Mouse (Mus musculus) neural tube, embryonic 12.5 days (tissue): ENCODE data around the gene Rapgef2. TPM values are rescaled to one million over a fixed set of nuclear protein-coding genes. Genes with fewer than 3 reads are reported as not detected.

Experiments used
- ATAC-seq: fragments of 200-750 bp; cut with Nextera tagmentation; 2 replicates; pipeline ENCODE4 v1.8.0; 2017; ENCODE audit warnings: low read depth, mild to moderate bottlenecking, moderate TSS enrichment, moderate library complexity; ENCODE audit not compliant: low FRiP score
- H3K27ac ChIP-seq: fragments of 300-500 bp; sonication (generic); 2 replicates; pipeline ENCODE4 v1.5.1; 2016
- H3K27me3 ChIP-seq: fragments of 300-500 bp; sonication (generic); replicated peaks from 2 replicates; pipeline ENCODE4 v1.6.1; 2016; ENCODE audit warnings: mild to moderate bottlenecking
- H3K36me3 ChIP-seq: fragments of 300-500 bp; sonication (generic); 2 replicates; pipeline ENCODE4 v1.6.1; 2016; ENCODE audit warnings: mild to moderate bottlenecking
- H3K4me1 ChIP-seq: fragments of 300-500 bp; sonication (generic); 2 replicates; pipeline ENCODE4 v1.6.1; 2016
- H3K4me2 ChIP-seq: fragments of 300-500 bp; sonication (generic); replicated peaks from 2 replicates; pipeline ENCODE4 v1.6.1; 2016; ENCODE audit warnings: mild to moderate bottlenecking
- H3K4me3 ChIP-seq: fragments of 300-500 bp; sonication (generic); 2 replicates; pipeline ENCODE4 v1.5.1; 2016
- H3K9ac ChIP-seq: fragments of 300-500 bp; sonication (generic); 2 replicates; pipeline ENCODE4 v1.6.1; 2016; ENCODE audit warnings: mild to moderate bottlenecking
- H3K9me3 ChIP-seq: fragments of 300-500 bp; sonication (generic); 2 replicates; pipeline ENCODE4 v1.6.1; 2016; ENCODE audit warnings: mild to moderate bottlenecking
- WGBS: fragments of 180-500 bp; shearing (Covaris S2); methylation state at CpG from one replicate; pipeline ENCODE4 v1.1.7; 2016; 5-methylcytosine and 5-hydroxymethylcytosine counted together
- polyA plus RNA-seq: library from polyadenylated mRNA; unstranded; fragments of >200 nt; fragmentation: Nextera tagmentation; extraction: Ambion mirVana; gene quantifications from 2 replicates; pipeline ENCODE4 v1.2.1, GENCODE M21; 2016

The Rapgef2 gene
- polyA plus RNA-seq, 1 experiment from 2014 or later = 8.9 TPM

GRCm38 (mm10) chr3:79017440-79017839 lies 268.9 kb downstream of the Rapgef2 start:
- H3K4me1 ChIP-seq = no peaks in the 10 kb centered on the region
- 87% methylated on average over 4 of the region's 4 CpGs for WGBS
- H3K27ac ChIP-seq = no peak overlapping the region
- no peak overlapping the region for H3K9ac ChIP-seq
- H3K27me3 ChIP-seq = no peaks in the 10 kb centered on the region
- no peak overlapping the region for H3K4me3 ChIP-seq
- H3K4me2 ChIP-seq = no peak overlapping the region
- no peaks in the 10 kb centered on the region for H3K36me3 ChIP-seq
- no peak for ATAC-seq
- no peaks in the 10 kb centered on the region for H3K9me3 ChIP-seq

DNA sequence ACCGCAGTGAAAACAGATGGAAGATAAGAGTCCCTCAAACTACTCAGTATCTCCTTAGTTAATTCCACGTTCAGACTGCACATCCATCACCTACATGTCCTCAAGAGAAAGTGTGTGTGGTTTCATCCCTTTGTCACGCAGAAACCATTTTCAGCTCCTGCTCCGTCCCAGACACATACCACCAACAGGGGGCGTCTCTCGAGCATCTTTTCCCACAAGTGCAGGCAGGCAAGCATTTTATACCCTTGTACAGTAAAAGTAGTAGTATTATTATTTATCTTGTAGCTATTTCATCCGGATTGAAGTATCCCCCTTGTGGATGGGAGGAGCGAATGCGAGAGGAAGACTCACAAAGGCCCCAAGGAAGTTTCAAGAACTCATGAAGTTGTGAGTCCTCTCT lies 269.5 kb downstream of the Rapgef2 start:
- no peaks in the 10 kb centered on the region for H3K27me3 ChIP-seq
- WGBS = 86% methylated on average over 9 of the region's 9 CpGs

GRCm38 (mm10) chr3:79015621-79016474 lies 270.5 kb downstream of the Rapgef2 start:
- no peaks in the 10 kb centered on the region for H3K4me1 ChIP-seq
- H3K27me3 ChIP-seq = no peaks in the 10 kb centered on the region
- no peak for ATAC-seq
- H3K36me3 ChIP-seq = no peaks in the 10 kb centered on the region
- no peak overlapping the region for H3K4me2 ChIP-seq
- no peak overlapping the region for H3K4me3 ChIP-seq
- H3K9me3 ChIP-seq = no peaks in the 10 kb centered on the region
- no peak overlapping the region for H3K9ac ChIP-seq
- WGBS = 87% methylated on average over 9 of the region's 9 CpGs
- no peak overlapping the region for H3K27ac ChIP-seq

More for the DNA sequence above, 269.5 kb downstream of the Rapgef2 start:
- Histone ChIP-seq H3K4me1 (no peaks in the 10 kb centered on the region), H3K4me2 (no peak overlapping the region), H3K4me3 (no peak overlapping the region), H3K27ac (no peak overlapping the region), H3K9ac (no peak overlapping the region), H3K9me3 (no peaks in the 10 kb centered on the region), H3K36me3 (no peaks in the 10 kb centered on the region)
- no peak for ATAC-seq

Other genes starting within 250 kb of the Rapgef2 start
- 0.28 TPM in 1 of 2 replicates, not detected in the other for gene Gm17359, start 50.1 kb upstream of the Rapgef2 start, polyA plus RNA-seq